Mouse (Mus musculus): ENCODE results near the gene Fam199x. TPM values are rescaled to one million over a fixed set of nuclear protein-coding genes. Genes with fewer than 3 reads are reported as not detected.

Gene Fam199x
- total RNA-seq (2023): 6.5 to 7.1 TPM (median 6.8 TPM) in 4 replicates

DNA sequence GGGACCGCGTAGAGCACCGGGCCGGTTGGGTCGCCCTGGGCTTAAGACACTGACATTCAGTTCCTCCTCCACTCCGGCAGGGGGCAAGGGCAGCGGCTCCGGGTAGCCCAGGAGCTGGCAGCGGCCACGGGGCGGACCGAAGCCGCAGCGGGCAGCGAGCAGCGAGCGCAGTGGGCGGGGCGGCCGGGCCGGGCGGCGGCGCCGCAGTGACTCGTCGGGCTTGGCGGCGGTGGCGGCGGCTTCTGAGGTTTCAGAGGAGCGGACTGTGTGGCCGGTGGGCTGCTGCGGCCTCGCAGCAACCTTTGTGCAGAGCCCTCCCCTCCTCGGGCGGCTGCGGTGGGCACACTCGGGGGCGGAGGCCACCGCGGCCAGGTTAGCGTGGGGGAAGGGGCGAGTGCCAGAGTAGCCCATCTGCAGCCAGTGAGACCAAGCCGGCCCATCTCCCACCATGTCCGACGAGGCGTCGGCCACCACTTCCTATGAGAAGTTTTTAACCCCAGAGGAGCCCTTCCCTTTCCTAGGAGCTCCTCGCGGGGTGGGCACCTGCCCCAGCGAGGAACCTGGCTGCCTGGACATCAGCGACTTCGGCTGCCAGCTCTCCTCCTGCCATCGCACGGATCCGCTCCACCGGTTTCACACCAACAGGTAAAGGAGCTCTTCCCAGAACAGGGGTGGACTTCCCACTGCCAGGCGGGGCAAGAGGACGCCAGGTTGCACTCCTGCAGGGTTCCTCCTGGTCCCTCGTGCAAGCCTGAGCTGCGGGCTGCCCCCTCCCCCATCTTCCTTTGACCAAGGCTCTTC is at the start of gene Fam199x:
Gene Fam199x (plus strand): TSS at position 170 of the 801 bp plus-strand sequence.

DNA sequence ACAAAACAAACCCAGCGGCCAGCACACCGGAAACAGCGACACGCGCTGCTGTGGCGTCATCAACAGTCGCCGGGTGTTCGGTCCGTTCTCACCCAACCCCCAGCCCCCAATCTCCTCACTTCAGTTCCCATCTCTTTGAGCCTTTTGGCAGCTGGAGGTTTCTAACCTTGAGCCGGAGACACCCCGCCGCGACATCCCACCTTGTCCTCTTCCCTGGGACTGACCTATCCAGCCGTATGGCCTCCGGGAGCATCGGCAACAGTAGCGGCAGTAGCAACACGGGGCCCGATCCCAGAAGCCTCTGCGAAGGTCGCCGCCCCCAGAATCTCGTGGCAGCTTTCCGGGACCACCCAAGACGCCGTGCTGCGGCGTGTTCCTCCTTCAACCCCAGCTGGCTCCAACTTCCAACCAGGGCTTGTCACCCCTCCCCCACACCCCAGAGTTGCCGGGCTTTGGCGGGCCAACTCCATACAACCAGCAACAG is 11.4 kb upstream of the Fam199x start, which contains the start of gene Slc25a53:
Gene Slc25a53 (minus strand): TSS at position 303 of the 484 bp plus-strand sequence.

DNA sequence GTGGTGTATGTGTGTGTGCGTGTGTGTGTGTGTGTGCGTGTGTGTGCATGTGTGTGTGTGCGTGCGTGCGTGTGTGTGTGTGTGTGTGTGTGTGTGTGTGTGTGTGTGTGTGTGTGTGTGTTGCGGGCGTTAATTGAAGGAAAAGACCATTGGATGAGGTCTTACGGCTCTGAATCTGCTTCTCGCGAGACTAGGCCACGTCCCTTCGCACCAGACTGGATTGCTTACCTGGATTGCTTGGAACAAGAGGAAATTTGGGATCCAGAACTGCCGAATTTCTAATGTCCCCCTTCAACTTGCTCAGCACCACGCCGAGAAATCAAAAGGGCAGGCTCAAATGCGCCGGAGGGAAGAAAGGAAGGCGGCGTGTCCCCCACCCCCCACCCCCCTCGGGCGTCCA is 72.3 kb downstream of the Fam199x start, which contains the start of gene Esx1:
Gene Esx1 (minus strand): TSS at position 366 of the 400 bp plus-strand sequence.

Other genes starting within 250 kb of the Fam199x start
- gene Plp1, start 226.9 kb upstream of the Fam199x start, total RNA-seq (2023): 4.9 to 6.6 TPM (median 5.1 TPM) in 4 replicates
- gene Rab9b, start 180.8 kb upstream of the Fam199x start, total RNA-seq (2023): not detected in 4 replicates
- gene H2bfm, start 122.3 kb upstream of the Fam199x start, total RNA-seq (2023): not detected in 4 replicates
- 11.4 to 22.6 TPM (median 19.7 TPM) in 4 replicates for gene Tmsb15b2, start 74.1 kb upstream of the Fam199x start, total RNA-seq (2023)
- 3.0 to 6.6 TPM (median 4.6 TPM) in 3 of 4 replicates, not detected in the other for gene Tmsb15l, start 72.7 kb upstream of the Fam199x start, total RNA-seq (2023)
- 12.6 to 19.7 TPM (median 15.6 TPM) in 4 replicates for gene Tmsb15b1, start 72.7 kb upstream of the Fam199x start, total RNA-seq (2023)
- 13.4 to 17.0 TPM (median 13.9 TPM) in 4 replicates for gene Zcchc18, start 56.4 kb upstream of the Fam199x start, total RNA-seq (2023)
- gene Slc25a53, start 11.3 kb upstream of the Fam199x start, total RNA-seq (2023): 29.8 to 43.7 TPM (median 39.6 TPM) in 4 replicates
- not detected in 4 replicates for gene Esx1, start 72.5 kb downstream of the Fam199x start, total RNA-seq (2023)